Comparison of ENCODE assay signal across 24 mouse cellular contexts in genomic region chr2:79193851-79194250, GRCm38 (mm10).
DNase-seq lines count a peak whose midpoint lies in the region; ATAC-seq lines count a peak whose summit lies in the region.
"Had no signal": no experiment of that assay in that cellular context is flagged by ENCODE, and none has a peak within 500 bp of the region (broad histone marks: within the 10 kb centered on the region; RNA-seq: fewer than 3 reads in every experiment).

No protein-coding gene starts in this region.

- peak; percentile 16 for DNase-seq in adrenal gland, adult 8-10 months
- DNase-seq in adrenal gland, adult 18-20 months (ENCODE audit: low spot score in 2 of 2): no peak
- peak; percentile 42 for DNase-seq in 416B (ENCODE audit: low read depth)
- no peak for DNase-seq in urinary bladder, adult 18-20 months (ENCODE audit: low spot score in 2 of 2)
- DNase-seq in forebrain, embryonic 11.5 days (ENCODE audit: low spot score): no peak
- DNase-seq: cerebellum, adult 9-10 months; gastrocnemius, postnatal 10 days; heart, postnatal 36 days; kidney, postnatal 14 days; layer of hippocampus, adult 9-11 months; left cerebral cortex, postnatal 4 days; liver; midbrain, embryonic 14.5 days; retina, postnatal 1 day; thymus, postnatal 14 days had no signal

- no peaks in the 10 kb centered on the region for H3K4me1 ChIP-seq in forebrain, embryonic 11.5 days (replicated peaks; ENCODE audit: control insufficient read depth, insufficient read depth, low read length)
- H3K4me1 ChIP-seq: heart, embryonic 13.5 days; neural tube, embryonic 15.5 days had no signal

- H3K9me3 ChIP-seq in forebrain, embryonic 11.5 days (ENCODE audit: control insufficient read depth, low read length): no peaks in the 10 kb centered on the region
- H3K9me3 ChIP-seq: heart, embryonic 13.5 days; neural tube, embryonic 15.5 days had no signal

- WGBS in forebrain, embryonic 11.5 days: 74% methylated on average over 1 of the region's 1 CpGs

- ATAC-seq in granulocyte monocyte progenitor cell, adult 5-6 weeks (replicated peaks; ENCODE audit: poor library complexity, severe bottlenecking): peak; percentile 59
- peak; percentile 61 for ATAC-seq in megakaryocyte progenitor cell, adult 5-6 weeks (replicated peaks; ENCODE audit: poor library complexity)
- no peak for ATAC-seq in forebrain, embryonic 11.5 days (replicated peaks; ENCODE audit: low FRiP score)
- ATAC-seq: forebrain, embryonic 14.5 days; hindbrain, embryonic 16.5 days; intestine, postnatal 0 days had no signal

- no peak overlapping the region for H3K27ac ChIP-seq in forebrain, embryonic 11.5 days (ENCODE audit: low read depth, low read length)
- H3K27ac ChIP-seq: heart, embryonic 13.5 days; left cerebral cortex, adult 2 months; neural tube, embryonic 15.5 days had no signal

- no peaks in the 10 kb centered on the region for H3K27me3 ChIP-seq in forebrain, embryonic 11.5 days (ENCODE audit: control insufficient read depth, insufficient read depth, low read length)
- H3K27me3 ChIP-seq: CH12.LX; heart, embryonic 13.5 days; neural tube, embryonic 15.5 days had no signal

- H3K36me3 ChIP-seq in forebrain, embryonic 11.5 days (ENCODE audit: control insufficient read depth, insufficient read depth, low read length): no peaks in the 10 kb centered on the region
- H3K36me3 ChIP-seq: heart, embryonic 13.5 days; neural tube, embryonic 15.5 days had no signal

- no peak overlapping the region for H3K9ac ChIP-seq in forebrain, embryonic 11.5 days (ENCODE audit: low read length)
- H3K9ac ChIP-seq: heart, embryonic 13.5 days; neural tube, embryonic 15.5 days had no signal

- no peak overlapping the region for H3K4me2 ChIP-seq in forebrain, embryonic 11.5 days (ENCODE audit: low read depth, low read length, severe bottlenecking)
- H3K4me2 ChIP-seq: heart, embryonic 13.5 days; neural tube, embryonic 15.5 days had no signal

- no peak overlapping the region for H3K4me3 ChIP-seq in forebrain, embryonic 11.5 days (ENCODE audit: low read depth, low read length)
- H3K4me3 ChIP-seq: heart, embryonic 13.5 days; left cerebral cortex, adult 2 months; neural tube, embryonic 15.5 days had no signal

Comparison
In these comparisons a context has a peak if more than half of its experiments do, and no peak if none do; other contexts are left out.
1. DNase-seq: peak in adrenal gland, adult 8-10 months (single experiment) and 416B (single experiment); none in adrenal gland, adult 18-20 months (0 of 2), urinary bladder, adult 18-20 months (0 of 2) and forebrain, embryonic 11.5 days (single experiment).